Mouse (Mus musculus): Measurements from ENCODE around the gene Gsk3a. TPM values are rescaled to one million over a fixed set of nuclear protein-coding genes. Genes with fewer than 3 reads are reported as not detected.

Gene Gsk3a
- polyA plus RNA-seq, 1 experiment from 2014 or later = 15.9 TPM

- Histone ChIP-seq H3K4me2 (replicated peaks) (peak overlapping the region; percentile 92), H3K9me3 (no peaks in the 10 kb centered on the region), H3K4me3 (peak overlapping the region; percentile 89), H3K27me3 (no peaks in the 10 kb centered on the region), H3K9ac (peak overlapping the region; percentile 61), H3K36me3 (0 out of 2 replicates have a peak, but pooled peaks cover 4% of the 10 kb centered on the region), H3K4me1 (peaks cover 50% of the 10 kb centered on the region), H3K27ac (peak overlapping the region; percentile 99)
- WGBS = under 1% methylated on average over 34 of the region's 49 CpGs
- ATAC-seq (ENCODE audit: insufficient number of reproducible peaks, insufficient read depth, low FRiP score, low TSS enrichment) = peak; percentile 36
Observed at GRCm38 (mm10) chr7:25279076-25279860, 41.6 kb upstream of the Gsk3a start.

GRCm38 (mm10) chr7:25278341-25279075 is 40.9 kb upstream of the Gsk3a start:
- Histone ChIP-seq H3K36me3 (peaks cover 10% of the 10 kb centered on the region), H3K9me3 (no peaks in the 10 kb centered on the region), H3K4me3 (peak overlapping the region; percentile 89), H3K27me3 (no peaks in the 10 kb centered on the region), H3K27ac (peak overlapping the region; percentile 99), H3K4me2 (replicated peaks) (peak overlapping the region; percentile 92), H3K4me1 (peaks cover 43% of the 10 kb centered on the region), H3K9ac (peak overlapping the region; percentile 61)
- peak; percentile 36 for ATAC-seq (ENCODE audit: insufficient number of reproducible peaks, insufficient read depth, low FRiP score, low TSS enrichment)
- WGBS = 0% methylated on average over 50 of the region's 60 CpGs

DNA sequence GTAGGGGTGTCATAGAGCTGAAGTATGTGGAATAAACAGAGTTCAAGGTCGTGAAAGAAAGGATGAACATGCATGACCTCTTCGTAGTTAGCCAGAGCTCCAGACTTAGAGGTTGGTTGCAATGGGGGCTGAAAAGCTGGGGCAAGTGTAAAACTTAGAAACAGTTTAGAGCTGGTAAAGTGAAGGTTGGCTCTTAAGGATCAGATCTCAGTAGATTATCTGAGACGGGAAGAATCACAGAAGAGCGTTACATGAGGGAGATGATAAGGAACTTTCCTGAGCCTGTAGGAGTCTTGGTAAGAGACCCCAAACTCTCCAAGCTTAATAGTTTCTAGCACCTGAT is 40.3 kb upstream of the Gsk3a start:
- Histone ChIP-seq H3K36me3 (peaks cover 15% of the 10 kb centered on the region), H3K27ac (peak overlapping the region; percentile 99), H3K27me3 (no peaks in the 10 kb centered on the region), H3K4me3 (peak overlapping the region; percentile 89), H3K9ac (peak overlapping the region; percentile 61), H3K4me2 (replicated peaks) (peak overlapping the region; percentile 92), H3K4me1 (peaks cover 38% of the 10 kb centered on the region), H3K9me3 (no peaks in the 10 kb centered on the region)
- 9% methylated on average over 4 of the region's 4 CpGs for WGBS
- ATAC-seq (ENCODE audit: insufficient number of reproducible peaks, insufficient read depth, low FRiP score, low TSS enrichment) = no peak

GRCm38 (mm10) chr7:25277405-25277804 is 39.8 kb upstream of the Gsk3a start:
- Histone ChIP-seq H3K9me3 (no peaks in the 10 kb centered on the region), H3K36me3 (peaks cover 21% of the 10 kb centered on the region), H3K27me3 (no peaks in the 10 kb centered on the region), H3K4me1 (peaks cover 37% of the 10 kb centered on the region), H3K4me2 (replicated peaks) (peak overlapping the region; percentile 92), H3K4me3 (peak overlapping the region; percentile 89), H3K27ac (peak overlapping the region; percentile 99), H3K9ac (peak overlapping the region; percentile 61)
- ATAC-seq (ENCODE audit: insufficient number of reproducible peaks, insufficient read depth, low FRiP score, low TSS enrichment) = no peak
- WGBS = 82% methylated on average over 4 of the region's 4 CpGs

DNA sequence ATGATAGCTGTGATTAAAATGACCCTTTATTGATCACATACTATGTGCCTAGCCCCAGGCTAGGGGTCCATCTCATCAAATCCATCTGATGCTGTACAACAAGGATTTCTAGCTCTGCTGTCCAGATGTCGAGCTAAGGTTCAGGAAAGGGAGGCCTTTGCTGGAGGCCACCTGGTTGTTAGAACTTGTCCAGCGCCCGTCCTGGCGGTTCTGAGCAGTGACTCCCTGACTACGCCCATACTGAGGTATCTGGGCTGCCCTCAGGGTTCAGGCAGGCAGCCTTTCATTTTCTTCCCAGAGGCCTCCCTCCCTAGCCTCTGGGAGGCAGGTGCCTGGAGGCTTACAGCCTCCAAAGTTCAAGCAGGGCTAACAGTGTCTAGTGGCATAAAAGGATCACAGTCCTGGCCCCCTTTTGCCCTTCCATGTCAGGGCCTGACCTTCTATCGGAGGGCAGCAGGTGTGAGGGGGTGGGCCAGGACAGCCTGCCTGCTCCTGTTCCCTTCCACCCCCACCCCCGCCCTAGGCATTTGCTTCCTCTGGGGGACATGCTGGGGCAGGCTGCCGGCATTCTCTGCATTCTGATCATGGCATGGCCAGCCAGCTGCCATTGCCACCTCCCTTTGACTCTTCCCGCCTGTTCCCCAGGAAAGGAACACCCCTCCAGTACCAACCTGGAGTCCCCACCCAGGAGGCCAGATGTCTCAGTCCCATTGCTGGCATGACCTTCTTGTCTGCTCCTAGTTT is 38.1 kb upstream of the Gsk3a start:
- H3K9me3 ChIP-seq = no peaks in the 10 kb centered on the region
- H3K4me2 ChIP-seq (replicated peaks) = no peak overlapping the region
- peaks cover 27% of the 10 kb centered on the region for H3K4me1 ChIP-seq
- no peaks in the 10 kb centered on the region for H3K27me3 ChIP-seq
- peaks cover 37% of the 10 kb centered on the region for H3K36me3 ChIP-seq
- 41% methylated on average over 9 of the region's 9 CpGs for WGBS
- no peak overlapping the region for H3K4me3 ChIP-seq
- ATAC-seq (ENCODE audit: insufficient number of reproducible peaks, insufficient read depth, low FRiP score, low TSS enrichment) = no peak
- peak overlapping the region; percentile 0; the same call in 1 of the 2 replicates for H3K9ac ChIP-seq
- peak overlapping the region; percentile 72 for H3K27ac ChIP-seq

DNA sequence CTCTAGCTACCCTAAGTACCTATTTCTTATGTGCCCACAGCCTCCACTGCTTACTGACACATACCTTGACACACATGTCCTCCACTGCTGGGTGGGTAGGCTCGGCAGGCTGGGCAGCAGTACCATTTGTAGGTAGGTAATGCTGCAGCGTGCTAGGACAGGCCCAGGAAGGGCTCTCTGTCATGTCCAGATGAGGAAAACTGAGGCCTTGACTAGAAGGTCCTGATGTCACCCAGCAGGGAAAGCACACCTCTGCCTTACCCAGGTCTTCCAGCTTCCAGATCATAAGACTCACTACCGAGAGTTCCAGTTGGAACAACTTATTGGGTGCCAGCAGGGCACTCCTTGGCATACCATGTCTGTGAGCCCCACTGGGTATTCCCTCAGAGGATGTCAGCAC is 37.3 kb upstream of the Gsk3a start:
- Histone ChIP-seq H3K4me3 (no peak overlapping the region; the same call in 1 of the 2 replicates), H3K36me3 (peaks cover 37% of the 10 kb centered on the region), H3K4me2 (replicated peaks) (no peak overlapping the region), H3K9ac (0 out of 2 replicates have a peak overlapping the region, but pooled peaks have one; percentile 4), H3K9me3 (no peaks in the 10 kb centered on the region), H3K27me3 (no peaks in the 10 kb centered on the region), H3K4me1 (peaks cover 25% of the 10 kb centered on the region), H3K27ac (peak overlapping the region; percentile 72; the same call in 1 of the 2 replicates)
- WGBS = 89% methylated on average over 3 of the region's 3 CpGs
- ATAC-seq (ENCODE audit: insufficient number of reproducible peaks, insufficient read depth, low FRiP score, low TSS enrichment) = no peak

- Histone ChIP-seq H3K4me2 (replicated peaks) (no peak overlapping the region), H3K27ac (0 out of 2 replicates have a peak overlapping the region, but pooled peaks have one; percentile 72)
Observed at GRCm38 (mm10) chr7:25274571-25274970, 36.9 kb upstream of the Gsk3a start.

DNA sequence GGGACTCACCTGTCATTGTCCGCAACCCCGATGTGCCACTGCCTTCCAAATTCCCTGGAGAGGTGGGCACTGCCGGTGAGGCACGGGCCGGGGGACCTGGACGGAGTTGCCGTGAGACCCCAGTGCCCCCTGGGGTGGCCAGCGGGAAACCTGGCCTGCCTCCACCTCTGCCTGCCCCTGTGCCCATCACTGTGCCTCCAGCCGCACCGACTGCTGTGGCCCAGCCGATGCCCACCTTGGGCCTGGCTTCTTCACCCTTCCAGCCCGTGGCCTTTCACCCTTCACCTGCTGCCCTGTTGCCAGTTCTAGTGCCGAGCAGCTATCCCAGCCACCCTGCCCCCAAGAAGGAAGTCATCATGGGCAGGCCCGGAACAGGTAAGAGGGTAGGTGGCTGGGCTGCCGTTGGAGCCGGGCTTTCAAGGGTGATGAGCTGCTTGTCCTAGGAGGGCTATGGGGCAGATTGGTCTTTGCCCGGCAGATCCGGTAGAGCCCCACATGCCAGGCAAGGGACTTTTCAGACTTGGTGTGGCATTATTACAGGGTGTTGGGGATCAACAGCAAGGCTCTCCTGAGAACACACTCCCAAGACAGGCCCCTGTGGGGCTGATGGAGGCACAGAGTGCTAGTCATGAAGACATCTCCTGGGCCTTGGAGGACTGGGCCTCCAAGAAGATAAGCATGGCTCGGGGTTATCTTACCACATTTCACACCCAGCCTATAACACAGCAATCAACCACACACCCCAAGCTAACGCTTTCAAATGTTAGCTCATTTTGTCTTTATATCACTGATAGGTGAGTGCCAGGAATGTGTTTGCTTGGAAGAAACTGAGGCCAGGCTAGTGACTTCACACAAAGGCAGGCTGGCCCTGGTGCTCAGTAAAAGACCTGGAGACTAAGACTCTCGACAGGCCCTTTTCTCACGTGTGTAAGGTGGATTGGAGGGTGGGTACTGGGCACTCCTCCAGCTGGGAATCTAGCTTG is 35.9 kb upstream of the Gsk3a start:
- no peaks in the 10 kb centered on the region for H3K27me3 ChIP-seq
- no peak overlapping the region for H3K9ac ChIP-seq
- peaks cover 36% of the 10 kb centered on the region for H3K4me1 ChIP-seq
- ATAC-seq (ENCODE audit: insufficient number of reproducible peaks, insufficient read depth, low FRiP score, low TSS enrichment) = no peak
- H3K36me3 ChIP-seq = peaks cover 37% of the 10 kb centered on the region
- no peak overlapping the region for H3K4me3 ChIP-seq
- H3K4me2 ChIP-seq (replicated peaks) = no peak overlapping the region
- no peaks in the 10 kb centered on the region for H3K9me3 ChIP-seq
- WGBS = 93% methylated on average over 22 of the region's 22 CpGs
- no peak overlapping the region for H3K27ac ChIP-seq

More at GRCm38 (mm10) chr7:25274571-25274970, 36.9 kb upstream of the Gsk3a start:
- Histone ChIP-seq H3K4me3 (no peak overlapping the region; the same call in 1 of the 2 replicates), H3K4me1 (peaks cover 28% of the 10 kb centered on the region), H3K36me3 (peaks cover 37% of the 10 kb centered on the region), H3K9me3 (no peaks in the 10 kb centered on the region), H3K27me3 (no peaks in the 10 kb centered on the region), H3K9ac (0 out of 2 replicates have a peak overlapping the region, but pooled peaks have one; percentile 4)
- ATAC-seq (ENCODE audit: insufficient number of reproducible peaks, insufficient read depth, low FRiP score, low TSS enrichment) = no peak
- 66% methylated on average over 5 of the region's 5 CpGs for WGBS

DNA sequence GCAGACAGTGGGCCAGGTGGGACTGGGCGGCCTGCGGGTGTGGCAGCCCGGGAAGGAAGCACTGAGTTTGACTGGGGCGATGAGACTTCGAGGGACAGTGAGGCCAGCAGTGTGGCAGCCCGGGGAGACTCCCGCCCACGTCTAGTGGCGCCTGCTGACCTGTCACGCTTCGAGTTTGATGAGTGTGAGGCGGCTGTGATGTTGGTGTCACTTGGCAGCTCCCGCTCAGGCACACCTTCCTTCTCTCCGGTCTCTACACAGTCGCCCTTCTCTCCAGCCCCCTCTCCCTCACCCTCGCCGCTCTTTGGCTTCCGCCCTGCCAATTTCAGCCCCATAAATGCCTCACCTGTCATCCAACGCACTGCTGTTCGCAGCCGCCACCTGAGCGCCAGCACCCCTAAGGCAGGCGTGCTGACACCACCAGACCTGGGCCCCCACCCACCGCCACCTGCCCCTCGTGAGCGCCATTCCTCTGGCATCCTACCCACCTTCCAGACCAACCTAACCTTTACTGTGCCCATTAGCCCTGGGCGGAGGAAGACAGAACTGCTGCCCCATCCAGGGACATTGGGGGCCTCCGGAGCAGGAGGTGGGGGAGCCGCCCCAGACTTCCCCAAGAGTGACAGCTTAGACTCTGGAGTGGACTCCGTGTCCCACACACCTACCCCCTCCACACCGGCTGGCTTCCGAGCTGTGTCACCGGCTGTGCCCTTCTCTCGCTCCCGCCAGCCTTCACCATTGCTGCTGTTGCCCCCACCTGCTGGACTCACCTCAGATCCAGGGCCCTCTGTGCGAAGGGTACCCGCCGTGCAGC is 35.0 kb upstream of the Gsk3a start:
- H3K9ac ChIP-seq = no peak overlapping the region
- no peaks in the 10 kb centered on the region for H3K9me3 ChIP-seq
- H3K27me3 ChIP-seq = no peaks in the 10 kb centered on the region
- no peak overlapping the region for H3K4me2 ChIP-seq (replicated peaks)
- H3K27ac ChIP-seq = no peak overlapping the region
- no peak for ATAC-seq (ENCODE audit: insufficient number of reproducible peaks, insufficient read depth, low FRiP score, low TSS enrichment)
- 88% methylated on average over 38 of the region's 38 CpGs for WGBS
- H3K4me1 ChIP-seq = peaks cover 32% of the 10 kb centered on the region
- H3K36me3 ChIP-seq = peaks cover 37% of the 10 kb centered on the region
- H3K4me3 ChIP-seq = no peak overlapping the region
